Mouse (Mus musculus): ENCODE results near the gene Pphln1. TPM values are rescaled to one million over a fixed set of nuclear protein-coding genes. Genes with fewer than 3 reads are reported as not detected.

The Pphln1 gene
- polyA plus RNA-seq, 1 experiment, result 33.7 TPM

DNA sequence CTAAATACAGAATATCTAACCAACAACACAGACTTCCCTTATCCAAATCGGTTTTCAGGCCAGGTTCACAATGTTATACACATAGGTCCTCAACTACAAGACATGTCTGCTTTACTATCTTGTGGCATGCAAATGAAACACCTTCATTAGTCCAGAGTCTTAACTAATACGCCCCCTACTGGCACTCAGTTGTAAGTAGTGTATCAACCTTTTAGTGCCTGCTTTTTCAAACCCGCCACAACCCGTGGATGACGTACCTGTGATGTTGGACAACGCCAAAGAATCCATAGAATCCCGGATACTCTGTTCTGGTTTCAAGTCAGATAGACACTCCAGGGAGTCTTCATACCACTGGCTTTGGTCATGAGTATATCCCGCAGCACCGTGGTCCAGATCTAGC lies 104.6 kb downstream of the Pphln1 start:
- Histone ChIP-seq H3K27ac (ENCODE audit: control insufficient read depth, insufficient read depth, low read depth, low read length) (no peak overlapping the region), H3K27me3 (ENCODE audit: control insufficient read depth, insufficient read depth, low read length) (no peaks in the 10 kb centered on the region), H3K4me3 (ENCODE audit: control insufficient read depth, low read depth, low read length) (peak overlapping the region; percentile 79), H3K4me1 (ENCODE audit: control insufficient read depth, insufficient read depth, low read length) (peaks cover 5% of the 10 kb centered on the region), H3K36me3 (ENCODE audit: control insufficient read depth, insufficient read depth, low read length) (no peaks in the 10 kb centered on the region)
- no peak for TF ChIP-seq POLR2A (IDR thresholded peaks at IDR 0.05; ENCODE audit: control insufficient read depth, low read depth, low read length)
- no peak for TF ChIP-seq CTCF (IDR thresholded peaks at IDR 0.05; ENCODE audit: control insufficient read depth, insufficient read depth, insufficient replicate concordance, low read depth, low read length)

DNA sequence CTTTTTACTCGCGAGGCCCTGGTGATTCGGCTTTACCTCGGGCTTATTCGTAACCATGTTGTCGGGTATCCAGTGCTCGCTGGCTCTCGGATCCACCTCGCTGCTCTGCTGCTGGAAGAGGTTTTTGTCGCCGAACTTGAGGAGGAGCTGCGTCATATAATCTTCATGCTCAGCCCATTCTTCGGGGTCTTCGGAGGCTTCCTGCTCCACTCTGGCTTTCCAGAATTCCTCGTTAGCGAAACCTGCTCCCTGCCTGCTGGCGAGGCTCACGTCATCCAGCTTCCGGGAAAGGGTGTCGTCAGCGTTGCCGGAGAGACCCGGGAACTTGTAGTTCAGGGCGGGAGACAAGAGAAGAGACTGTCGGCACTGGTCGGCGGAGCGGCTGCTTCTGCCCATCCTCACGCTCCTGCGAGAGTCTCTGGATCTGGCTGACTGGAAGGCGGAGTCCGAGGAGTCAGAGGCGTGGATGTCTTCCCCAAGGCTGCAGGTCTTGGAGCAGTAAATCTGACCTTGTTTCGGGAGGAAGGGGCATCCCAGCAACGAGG lies 105.1 kb downstream of the Pphln1 start:
- Histone ChIP-seq H3K4me1 (ENCODE audit: control insufficient read depth, insufficient read depth, low read length) (peaks cover 5% of the 10 kb centered on the region), H3K27ac (ENCODE audit: control insufficient read depth, insufficient read depth, low read depth, low read length) (no peak overlapping the region), H3K4me3 (ENCODE audit: control insufficient read depth, low read depth, low read length) (peak overlapping the region; percentile 79), H3K36me3 (ENCODE audit: control insufficient read depth, insufficient read depth, low read length) (no peaks in the 10 kb centered on the region), H3K27me3 (ENCODE audit: control insufficient read depth, insufficient read depth, low read length) (no peaks in the 10 kb centered on the region)
- TF ChIP-seq POLR2A (IDR thresholded peaks at IDR 0.05; ENCODE audit: control insufficient read depth, low read depth, low read length) (peak; percentile 35; the same call in 1 of the 2 replicates), CTCF (IDR thresholded peaks at IDR 0.05; ENCODE audit: control insufficient read depth, insufficient read depth, insufficient replicate concordance, low read depth, low read length) (no peak)

DNA sequence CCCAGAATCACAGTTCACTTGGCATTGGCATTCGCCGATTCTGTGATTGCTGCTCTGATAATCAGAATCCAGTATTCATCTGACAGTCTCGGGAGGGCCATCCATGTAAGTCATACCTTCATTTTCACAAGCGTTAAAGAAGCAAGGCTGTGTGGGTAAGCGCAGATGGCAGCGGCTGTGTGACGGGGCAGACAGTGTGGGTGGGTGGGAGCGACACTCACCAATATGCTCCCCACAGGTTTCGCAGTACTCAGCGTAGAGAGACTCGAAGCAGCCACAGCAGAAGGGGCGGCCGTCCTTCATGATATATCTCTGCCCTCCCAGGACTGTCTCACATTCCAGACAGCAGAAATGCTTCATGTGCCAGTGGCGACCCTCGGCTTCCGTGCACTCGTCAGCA lies 106.7 kb downstream of the Pphln1 start:
- H3K36me3 ChIP-seq (ENCODE audit: control insufficient read depth, insufficient read depth, low read length), result no peaks in the 10 kb centered on the region
- no peak for TF ChIP-seq CTCF (IDR thresholded peaks at IDR 0.05; ENCODE audit: control insufficient read depth, insufficient read depth, insufficient replicate concordance, low read depth, low read length)
- no peak for TF ChIP-seq POLR2A (IDR thresholded peaks at IDR 0.05; ENCODE audit: control insufficient read depth, low read depth, low read length)

DNA sequence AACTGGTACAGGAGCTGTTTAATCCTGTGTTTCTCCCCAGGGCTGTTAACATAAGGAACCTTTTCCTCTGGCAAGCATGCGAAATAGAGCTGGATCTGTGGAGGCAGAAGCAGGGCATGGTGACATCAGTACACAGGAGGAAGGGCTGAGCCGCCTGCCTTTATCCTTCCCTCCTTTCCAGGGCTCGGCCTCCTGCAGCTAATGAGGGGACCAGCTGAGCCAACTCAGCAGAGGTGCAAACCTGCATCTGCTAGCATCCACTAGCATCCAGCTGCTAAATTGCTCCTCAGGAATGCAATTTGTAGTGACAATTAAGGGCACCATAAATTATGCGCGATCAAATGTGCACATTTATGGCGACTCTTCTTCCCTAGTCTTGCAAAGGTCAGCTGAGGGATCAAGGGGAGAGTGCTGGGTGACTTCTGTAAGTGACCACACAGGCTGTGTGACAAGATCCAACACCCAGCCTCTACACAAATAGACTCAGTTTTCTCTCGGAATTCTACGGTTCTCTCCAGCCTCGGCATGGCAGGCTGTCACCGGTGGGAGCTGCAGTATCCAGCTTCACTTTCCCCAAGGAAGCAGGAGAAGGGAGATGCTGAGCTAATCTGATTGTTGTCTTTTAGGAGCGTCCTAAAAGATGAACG lies 112.7 kb downstream of the Pphln1 start:
- Histone ChIP-seq H3K4me1 (ENCODE audit: control insufficient read depth, insufficient read depth, low read length) (no peaks in the 10 kb centered on the region), H3K36me3 (ENCODE audit: control insufficient read depth, insufficient read depth, low read length) (no peaks in the 10 kb centered on the region), H3K27ac (ENCODE audit: control insufficient read depth, insufficient read depth, low read depth, low read length) (no peak overlapping the region), H3K27me3 (ENCODE audit: control insufficient read depth, insufficient read depth, low read length) (no peaks in the 10 kb centered on the region), H3K4me3 (ENCODE audit: control insufficient read depth, low read depth, low read length) (no peak overlapping the region)
- TF ChIP-seq CTCF (IDR thresholded peaks at IDR 0.05; ENCODE audit: control insufficient read depth, insufficient read depth, insufficient replicate concordance, low read depth, low read length), result no peak
- TF ChIP-seq POLR2A (IDR thresholded peaks at IDR 0.05; ENCODE audit: control insufficient read depth, low read depth, low read length), result no peak

More for the DNA sequence above, 106.7 kb downstream of the Pphln1 start:
- no peaks in the 10 kb centered on the region for H3K27me3 ChIP-seq (ENCODE audit: control insufficient read depth, insufficient read depth, low read length)
- peaks cover 5% of the 10 kb centered on the region for H3K4me1 ChIP-seq (ENCODE audit: control insufficient read depth, insufficient read depth, low read length)
- H3K27ac ChIP-seq (ENCODE audit: control insufficient read depth, insufficient read depth, low read depth, low read length), result no peak overlapping the region
- no peak overlapping the region for H3K4me3 ChIP-seq (ENCODE audit: control insufficient read depth, low read depth, low read length)

DNA sequence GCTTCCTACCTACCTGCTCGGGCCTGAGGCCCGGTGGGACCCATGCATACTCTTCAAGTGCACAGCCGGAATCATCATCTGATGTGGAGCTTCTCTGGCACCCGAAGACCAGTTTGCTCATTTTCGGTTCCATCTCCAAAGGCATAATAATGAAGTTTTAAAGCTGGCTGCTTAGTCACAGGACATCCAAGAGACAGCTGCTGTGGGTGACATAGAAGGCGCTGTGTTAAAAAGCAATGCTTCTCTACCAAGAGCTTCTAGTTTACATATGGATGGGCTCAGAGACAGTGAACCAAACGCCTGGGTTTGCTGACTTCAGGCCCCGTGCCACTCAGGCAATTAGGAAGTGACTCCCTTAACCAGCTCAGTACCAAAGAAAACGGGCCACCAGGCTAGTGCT lies 114.3 kb downstream of the Pphln1 start:
- H3K36me3 ChIP-seq (ENCODE audit: control insufficient read depth, insufficient read depth, low read length), result no peaks in the 10 kb centered on the region
- H3K4me1 ChIP-seq (ENCODE audit: control insufficient read depth, insufficient read depth, low read length), result no peaks in the 10 kb centered on the region
- no peak for TF ChIP-seq POLR2A (IDR thresholded peaks at IDR 0.05; ENCODE audit: control insufficient read depth, low read depth, low read length)
- no peak for TF ChIP-seq CTCF (IDR thresholded peaks at IDR 0.05; ENCODE audit: control insufficient read depth, insufficient read depth, insufficient replicate concordance, low read depth, low read length)
- H3K27ac ChIP-seq (ENCODE audit: control insufficient read depth, insufficient read depth, low read depth, low read length), result no peak overlapping the region
- no peaks in the 10 kb centered on the region for H3K27me3 ChIP-seq (ENCODE audit: control insufficient read depth, insufficient read depth, low read length)
- no peak overlapping the region for H3K4me3 ChIP-seq (ENCODE audit: control insufficient read depth, low read depth, low read length)

DNA sequence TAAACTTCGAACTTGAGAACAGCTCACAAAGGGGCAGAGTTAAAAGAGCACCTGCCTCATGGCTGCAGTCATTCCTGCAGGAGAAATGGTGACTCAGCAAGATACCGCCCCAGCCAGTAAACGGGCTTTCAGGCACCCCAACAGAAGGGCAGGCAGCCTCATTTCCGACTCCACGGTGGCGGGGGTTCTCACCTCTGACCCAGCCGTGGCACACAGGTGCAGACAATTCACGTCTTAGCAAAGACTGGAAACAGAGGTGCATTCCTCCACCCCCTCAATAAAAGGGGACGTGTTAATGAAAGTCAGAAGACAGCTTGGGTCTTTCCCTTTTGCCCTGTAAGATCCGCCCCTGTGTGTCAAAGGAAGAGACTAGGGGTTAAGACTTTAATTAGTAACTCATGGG lies 115.8 kb downstream of the Pphln1 start:
- Histone ChIP-seq H3K27me3 (ENCODE audit: control insufficient read depth, insufficient read depth, low read length) (no peaks in the 10 kb centered on the region), H3K27ac (ENCODE audit: control insufficient read depth, insufficient read depth, low read depth, low read length) (no peak overlapping the region), H3K4me3 (ENCODE audit: control insufficient read depth, low read depth, low read length) (no peak overlapping the region)

DNA sequence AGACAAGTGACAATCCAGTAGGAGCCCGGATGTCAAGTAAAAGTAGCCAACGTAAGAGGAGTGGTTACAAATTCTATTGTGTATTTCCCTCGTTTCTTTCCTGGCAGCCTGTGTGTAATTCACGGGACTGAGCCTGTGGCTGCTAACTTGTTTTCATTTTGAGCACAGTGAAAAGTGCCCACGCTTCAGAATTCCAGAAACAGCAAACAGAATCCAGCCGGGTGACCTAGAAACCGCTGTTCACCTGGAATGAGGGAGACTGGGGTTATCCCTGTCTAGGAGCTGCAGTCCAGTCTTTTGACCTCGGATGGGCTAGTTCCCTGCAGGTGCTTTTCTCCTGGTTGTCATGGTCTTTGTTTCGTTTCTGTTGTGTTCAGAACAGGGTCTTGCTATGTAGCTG lies 117.2 kb downstream of the Pphln1 start:
- Histone ChIP-seq H3K27ac (ENCODE audit: control insufficient read depth, insufficient read depth, low read depth, low read length) (no peak overlapping the region), H3K27me3 (ENCODE audit: control insufficient read depth, insufficient read depth, low read length) (no peaks in the 10 kb centered on the region), H3K4me3 (ENCODE audit: control insufficient read depth, low read depth, low read length) (no peak overlapping the region), H3K4me1 (ENCODE audit: control insufficient read depth, insufficient read depth, low read length) (peaks cover 5% of the 10 kb centered on the region), H3K36me3 (ENCODE audit: control insufficient read depth, insufficient read depth, low read length) (no peaks in the 10 kb centered on the region)
- no peak for TF ChIP-seq CTCF (IDR thresholded peaks at IDR 0.05; ENCODE audit: control insufficient read depth, insufficient read depth, insufficient replicate concordance, low read depth, low read length)
- TF ChIP-seq POLR2A (IDR thresholded peaks at IDR 0.05; ENCODE audit: control insufficient read depth, low read depth, low read length), result no peak

More for the DNA sequence above, 115.8 kb downstream of the Pphln1 start:
- H3K36me3 ChIP-seq (ENCODE audit: control insufficient read depth, insufficient read depth, low read length), result no peaks in the 10 kb centered on the region
- peaks cover 4% of the 10 kb centered on the region; the same call in 1 of the 2 replicates for H3K4me1 ChIP-seq (ENCODE audit: control insufficient read depth, insufficient read depth, low read length)
- TF ChIP-seq CTCF (IDR thresholded peaks at IDR 0.05; ENCODE audit: control insufficient read depth, insufficient read depth, insufficient replicate concordance, low read depth, low read length) (no peak), POLR2A (IDR thresholded peaks at IDR 0.05; ENCODE audit: control insufficient read depth, low read depth, low read length) (no peak)
